Comparison of ENCODE assay signal across 29 mouse cellular contexts in the genomic region with DNA sequence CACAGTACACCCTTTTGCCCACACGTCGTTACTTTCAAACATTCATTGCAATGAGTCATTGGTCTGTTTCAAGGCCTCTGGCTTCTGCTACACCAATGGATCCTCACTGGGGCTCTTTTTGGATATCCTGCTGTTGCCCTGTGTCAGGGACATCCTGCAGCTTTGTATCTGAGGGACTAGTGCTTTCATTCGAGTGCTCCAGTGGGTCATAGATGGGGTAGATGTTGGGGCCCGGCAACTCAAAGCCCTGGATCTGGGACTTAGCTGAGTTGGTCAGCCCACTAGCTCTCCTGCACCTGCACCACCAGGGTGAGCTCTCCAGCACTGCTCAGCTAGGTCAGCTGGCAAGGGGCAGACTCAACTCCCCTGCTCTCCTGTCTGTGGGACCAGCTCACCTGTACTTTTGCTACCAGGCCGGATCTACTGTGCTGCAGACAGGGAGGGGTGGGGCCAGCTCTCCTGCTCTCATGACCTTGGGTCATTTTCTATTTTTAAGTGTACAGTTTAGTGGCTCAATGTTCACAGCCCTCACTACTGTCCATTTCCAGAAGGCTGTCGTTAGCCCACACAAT. TPM values are rescaled to one million over a fixed set of nuclear protein-coding genes. Genes with fewer than 3 reads are reported as not detected.
DNase-seq lines count a peak whose midpoint lies in the region; ATAC-seq and TF ChIP-seq lines count a peak whose summit lies in the region.
"Had no signal": no experiment of that assay in that cellular context is flagged by ENCODE, and none has a peak within 500 bp of the region (broad histone marks: within the 10 kb centered on the region; RNA-seq: fewer than 3 reads in every experiment).

No protein-coding gene starts in this region.

- peaks cover 3% of the 10 kb centered on the region for H3K9me3 ChIP-seq in heart, embryonic 12.5 days (replicated peaks)
- no peaks in the 10 kb centered on the region for H3K9me3 ChIP-seq in stomach, embryonic 16.5 days (replicated peaks; ENCODE audit: control insufficient read depth, low read length)
- H3K9me3 ChIP-seq: forebrain, embryonic 13.5 days; lung, embryonic 15.5 days; midbrain, embryonic 10.5 days; neural tube, embryonic 12.5 days had no signal

- H3K27ac ChIP-seq in heart, adult 2 months = no peak overlapping the region
- H3K27ac ChIP-seq in heart, embryonic 12.5 days (ENCODE audit: poor library complexity, severe bottlenecking) = no peak overlapping the region
- H3K27ac ChIP-seq in stomach, embryonic 16.5 days (ENCODE audit: low read length) = no peak overlapping the region
- H3K27ac ChIP-seq in gastrocnemius, adult 2 months = no peak overlapping the region
- H3K27ac ChIP-seq: forebrain, embryonic 13.5 days; hindbrain, embryonic 14.5 days; lung, embryonic 15.5 days; midbrain, embryonic 10.5 days; neural tube, embryonic 12.5 days had no signal

- no peaks in the 10 kb centered on the region for H3K79me2 ChIP-seq in heart, adult 2 months (replicated peaks; ENCODE audit: control insufficient read depth, insufficient read depth, low read length)

- H3K36me3 ChIP-seq in heart, adult 2 months (ENCODE audit: control insufficient read depth, insufficient read depth, low read length) = no peaks in the 10 kb centered on the region
- H3K36me3 ChIP-seq in heart, embryonic 12.5 days = no peaks in the 10 kb centered on the region
- no peaks in the 10 kb centered on the region for H3K36me3 ChIP-seq in stomach, embryonic 16.5 days (ENCODE audit: control insufficient read depth, insufficient read depth, low read length)
- H3K36me3 ChIP-seq: lung, embryonic 15.5 days; midbrain, embryonic 10.5 days; neural tube, embryonic 12.5 days had no signal

- WGBS in heart, adult 2 months = 61% methylated on average over 6 of the region's 6 CpGs
- 69% methylated on average over 6 of the region's 6 CpGs for WGBS in heart, embryonic 12.5 days
- WGBS in stomach, embryonic 16.5 days = 76% methylated on average over 6 of the region's 6 CpGs

- H3K4me1 ChIP-seq in heart, adult 2 months (ENCODE audit: control insufficient read depth, insufficient read depth, low read length) = no peaks in the 10 kb centered on the region
- no peaks in the 10 kb centered on the region for H3K4me1 ChIP-seq in heart, embryonic 12.5 days (replicated peaks)
- H3K4me1 ChIP-seq in stomach, embryonic 16.5 days (ENCODE audit: control insufficient read depth, insufficient read depth, low read length) = no peaks in the 10 kb centered on the region
- H3K4me1 ChIP-seq: lung, embryonic 15.5 days; neural tube, embryonic 12.5 days had no signal

- no peak for TF ChIP-seq EP300 in heart, adult 2 months (IDR thresholded peaks at IDR 0.05; ENCODE audit: insufficient read depth, low read depth, low read length)

- H3K9ac ChIP-seq in heart, adult 2 months (ENCODE audit: low read depth, low read length) = no peak overlapping the region
- no peak overlapping the region for H3K9ac ChIP-seq in heart, embryonic 12.5 days
- no peak overlapping the region for H3K9ac ChIP-seq in stomach, embryonic 16.5 days (ENCODE audit: low read length)
- H3K9ac ChIP-seq: forebrain, embryonic 13.5 days; hindbrain, embryonic 14.5 days; lung, embryonic 15.5 days; neural tube, embryonic 12.5 days had no signal

- H3K27me3 ChIP-seq in heart, adult 2 months (ENCODE audit: control insufficient read depth, insufficient read depth, low read length) = no peaks in the 10 kb centered on the region
- no peaks in the 10 kb centered on the region; the same call in 1 of the 2 replicates for H3K27me3 ChIP-seq in heart, embryonic 12.5 days (replicated peaks)
- no peaks in the 10 kb centered on the region for H3K27me3 ChIP-seq in stomach, embryonic 16.5 days (ENCODE audit: control insufficient read depth, insufficient read depth, low read length)
- H3K27me3 ChIP-seq: forebrain, embryonic 13.5 days; lung, embryonic 15.5 days; neural tube, embryonic 12.5 days; Patski had no signal

- TF ChIP-seq CTCF in heart, adult 2 months (IDR thresholded peaks at IDR 0.05) = 0 out of 2 replicates have a peak, but pooled peaks have one; percentile 7
- TF ChIP-seq CTCF in gastrocnemius, adult 2 months (IDR thresholded peaks at IDR 0.05) = no peak

- no peak for ATAC-seq in heart, embryonic 12.5 days (ENCODE audit: insufficient number of reproducible peaks, low FRiP score)
- ATAC-seq in stomach, embryonic 16.5 days (ENCODE audit: insufficient read depth, low FRiP score) = 0 out of 2 replicates have a peak, but pooled peaks have one; percentile 40
- ATAC-seq: forebrain, embryonic 13.5 days; midbrain, embryonic 16.5 days; Patski had no signal

- no peak for DNase-seq in heart, adult 2 months
- peak; percentile 17 to 34 for DNase-seq in kidney, postnatal 4 days
- DNase-seq in kidney, adult 11 months = no peak
- DNase-seq in adrenal gland, postnatal 10 days = peak; percentile 27
- no peak for DNase-seq in gastrocnemius, adult 2 months
- no peak for DNase-seq in adipocyte (ENCODE audit: low spot score)
- DNase-seq: cerebellum, adult 2 months; cerebellum, postnatal 14 days; gastrocnemius, postnatal 14 days; layer of hippocampus, adult 9-11 months; liver; right cerebral cortex, adult 18-20 months; spleen, adult 18-20 months had no signal

- no peak overlapping the region for H3K4me2 ChIP-seq in heart, embryonic 12.5 days
- no peak overlapping the region for H3K4me2 ChIP-seq in stomach, embryonic 16.5 days (ENCODE audit: low read depth, low read length)
- H3K4me2 ChIP-seq: forebrain, embryonic 13.5 days; heart, embryonic 11.5 days; hindbrain, embryonic 14.5 days; lung, embryonic 15.5 days; neural tube, embryonic 12.5 days had no signal

- H3K4me3 ChIP-seq in heart, adult 2 months = no peak overlapping the region
- H3K4me3 ChIP-seq in heart, embryonic 12.5 days = no peak overlapping the region
- H3K4me3 ChIP-seq in stomach, embryonic 16.5 days (replicated peaks; ENCODE audit: low read length) = no peak overlapping the region
- H3K4me3 ChIP-seq in gastrocnemius, adult 2 months = no peak overlapping the region
- H3K4me3 ChIP-seq: forebrain, embryonic 13.5 days; lung, embryonic 15.5 days; midbrain, embryonic 10.5 days; myocyte; neural tube, embryonic 12.5 days had no signal

- intact Hi-C loops in heart, adult 2 months (cut with DNase I) = loop anchor here (10.0 kb wide), 1 partner anchor 320 kb away; no protein-coding TSS in a partner anchor
- intact Hi-C loops in gastrocnemius, adult 2 months (cut with DNase I) = loop anchor here (10.0 kb wide), 3 partner anchors 140 to 420 kb away; no protein-coding TSS in a partner anchor

- no peak for TF ChIP-seq POLR2A in heart, adult 2 months (IDR thresholded peaks at IDR 0.05; ENCODE audit: insufficient read depth, low read depth, low read length)

RNA-seq across cellular contexts. Expression of a gene that starts 42.4 kb away (rescaled TPM):
- total RNA-seq in heart, adult 2 months (2021) = under 1 TPM in 1 of 2 experiments, not detected in 1; 0.39 TPM
- polyA plus RNA-seq in heart, adult 2 months (2012; rRNA removed) = 0.23 and 0.41 TPM in 2 replicates
- polyA plus RNA-seq in heart, embryonic 12.5 days (2016; fragmentation: Nextera tagmentation; extraction: Ambion mirVana) = 1.1 and 1.4 TPM in 2 replicates
- total RNA-seq in adrenal gland, postnatal 10 days (2021) = 1 to 10 TPM; 5.5 to 6.0 TPM
- polyA plus RNA-seq in stomach, embryonic 16.5 days (2015; fragmentation: Nextera tagmentation; extraction: Ambion mirVana) = 2.8 and 3.0 TPM in 2 replicates
- total RNA-seq in gastrocnemius, adult 2 months (2021) = under 1 TPM in 1 of 2 experiments, not detected in 1; 0.75 TPM
- total RNA-seq: granulocyte monocyte progenitor cell, adult 5-6 weeks; hematopoietic stem cell, adult 5-6 weeks; megakaryocyte progenitor cell, adult 5-6 weeks; MEL had no signal
- polyA plus RNA-seq: myocyte; testis, adult 2 months had no signal

RNA-seq across cellular contexts. Expression of a gene that starts 57.3 kb away (rescaled TPM):
- total RNA-seq in heart, adult 2 months (2021) = 10 to 100 TPM; 24.6 to 26.6 TPM
- polyA plus RNA-seq in heart, adult 2 months (2012; rRNA removed) = 38.9 and 43.0 TPM in 2 replicates
- 45.1 and 46.9 TPM in 2 replicates for polyA plus RNA-seq in heart, embryonic 12.5 days (2016; fragmentation: Nextera tagmentation; extraction: Ambion mirVana)
- total RNA-seq in adrenal gland, postnatal 10 days (2021) = 10 to 100 TPM; 56.6 to 58.9 TPM
- polyA plus RNA-seq in stomach, embryonic 16.5 days (2015; fragmentation: Nextera tagmentation; extraction: Ambion mirVana) = 64.6 and 66.9 TPM in 2 replicates
- total RNA-seq in gastrocnemius, adult 2 months (2021) = 10 to 100 TPM; 24.1 to 24.3 TPM

Comparison
In these comparisons a context has a peak if more than half of its experiments do, and no peak if none do; other contexts are left out.
1. DNase-seq: peak in kidney, postnatal 4 days (2 of 2) and adrenal gland, postnatal 10 days (single experiment); none in heart, adult 2 months (0 of 2), kidney, adult 11 months (single experiment), gastrocnemius, adult 2 months (single experiment) and adipocyte (single experiment).